Mouse (Mus musculus) heart, embryonic 15.5 days (tissue): ENCODE results near the gene Gm21650. TPM values are rescaled to one million over a fixed set of nuclear protein-coding genes. Genes with fewer than 3 reads are reported as not detected.
"Not testable (repeated sequence)": the region's sequence is repeated elsewhere in the genome, so short reads cannot be mapped to it uniquely, and the experiment has no call there.

Experiments used
- ATAC-seq: fragments of 200-750 bp; cut with Nextera tagmentation; replicated peaks from 2 replicates; pipeline ENCODE4 v1.8.0; 2017; ENCODE audit warnings: low read depth, moderate TSS enrichment; ENCODE audit not compliant: insufficient number of reproducible peaks, insufficient read depth, low FRiP score
- H3K27ac ChIP-seq: fragments of 300-500 bp; sonication (generic); 2 replicates; pipeline ENCODE4 v1.5.1; 2015; ENCODE audit warnings: mild to moderate bottlenecking, inconsistent platforms
- H3K27me3 ChIP-seq: fragments of 300-500 bp; sonication (generic); 2 replicates; pipeline ENCODE4 v1.6.1; 2015; ENCODE audit warnings: inconsistent platforms
- H3K36me3 ChIP-seq: fragments of 300-500 bp; sonication (generic); 2 replicates; pipeline ENCODE4 v1.6.1; 2015; ENCODE audit warnings: mild to moderate bottlenecking, inconsistent platforms
- H3K4me1 ChIP-seq: fragments of 300-500 bp; sonication (generic); replicated peaks from 2 replicates; pipeline ENCODE4 v1.6.1; 2015; ENCODE audit warnings: inconsistent platforms
- H3K4me2 ChIP-seq: fragments of 300-500 bp; sonication (generic); 2 replicates; pipeline ENCODE4 v1.6.1; 2015; ENCODE audit warnings: inconsistent platforms, mild to moderate bottlenecking, moderate library complexity
- H3K4me3 ChIP-seq: fragments of 300-500 bp; sonication (generic); 2 replicates; pipeline ENCODE4 v1.5.1; 2015; ENCODE audit warnings: mild to moderate bottlenecking, inconsistent platforms
- H3K9ac ChIP-seq: fragments of 300-500 bp; sonication (generic); 2 replicates; pipeline ENCODE4 v1.6.1; 2015; ENCODE audit warnings: mild to moderate bottlenecking, inconsistent platforms
- H3K9me3 ChIP-seq: fragments of 300-500 bp; sonication (generic); replicated peaks from 2 replicates; pipeline ENCODE4 v1.6.1; 2016; ENCODE audit warnings: inconsistent platforms
- WGBS: fragments of 180-500 bp; shearing (Covaris S2); methylation state at CpG from one replicate; pipeline ENCODE4 v1.1.7; 2015; ENCODE audit warnings: mixed read lengths; 5-methylcytosine and 5-hydroxymethylcytosine counted together
- polyA plus RNA-seq: library from polyadenylated mRNA; unstranded; fragments of >200 nt; fragmentation: Nextera tagmentation; extraction: Ambion mirVana; gene quantifications from 2 replicates; pipeline ENCODE4 v1.2.1, GENCODE M21; 2015

The Gm21650 gene
- polyA plus RNA-seq: not detected in 2 replicates

GRCm38 (mm10) chrY:77692508-77692907 is at the start of gene Gm21650:
Gene Gm21650, plus strand, starts transcription at chrY:77692808.
- H3K27me3 ChIP-seq, H3K4me3 ChIP-seq, H3K9me3 ChIP-seq, H3K9ac ChIP-seq, ATAC-seq, H3K27ac ChIP-seq, H3K4me2 ChIP-seq, H3K4me1 ChIP-seq, H3K36me3 ChIP-seq: not testable (repeated sequence)
- WGBS: no CpG with 5 or more reads among the region's 6 CpGs
